Mouse (Mus musculus) embryonic facial prominence, embryonic 11.5 days (tissue): ENCODE results near the gene Mrgpra6. TPM values are rescaled to one million over a fixed set of nuclear protein-coding genes. Genes with fewer than 3 reads are reported as not detected.
A peak's percentile ranks its signal among the peaks of the same experiment; 100 is the strongest.

Experiments used
- ATAC-seq: fragments of 200-750 bp; cut with Nextera tagmentation; replicated peaks from 2 replicates; pipeline ENCODE4 v1.8.0; 2017; ENCODE audit warnings: low read depth; ENCODE audit not compliant: insufficient number of reproducible peaks, low FRiP score, low TSS enrichment
- DNase-seq: peaks from one replicate; pipeline ENCODE4 v3.0.0-alpha.2; 2015; ENCODE audit warnings: low spot score
- H3K27ac ChIP-seq: fragments of 300-500 bp; sonication (generic); replicated peaks from 2 replicates; pipeline ENCODE4 v1.5.1; 2014; ENCODE audit warnings: mild to moderate bottlenecking, low read depth, low read length, control low read depth
- H3K27me3 ChIP-seq: fragments of 300-500 bp; sonication (generic); 2 replicates; pipeline ENCODE4 v1.6.1; 2014; ENCODE audit warnings: mild to moderate bottlenecking, low read length, moderate library complexity, mixed read lengths; ENCODE audit not compliant: control insufficient read depth, insufficient read depth
- H3K36me3 ChIP-seq: fragments of 300-500 bp; sonication (generic); replicated peaks from 2 replicates; pipeline ENCODE4 v1.6.1; 2014; ENCODE audit warnings: low read depth, mild to moderate bottlenecking, low read length, moderate library complexity, mixed read lengths; ENCODE audit not compliant: control insufficient read depth, insufficient read depth
- H3K4me1 ChIP-seq: fragments of 300-500 bp; sonication (generic); 2 replicates; pipeline ENCODE4 v1.6.1; 2014; ENCODE audit warnings: low read length, mixed read lengths; ENCODE audit not compliant: control insufficient read depth, insufficient read depth
- H3K4me2 ChIP-seq: fragments of 300-500 bp; sonication (generic); 2 replicates; pipeline ENCODE4 v1.6.1; 2014; ENCODE audit warnings: low read depth, mild to moderate bottlenecking, control low read depth, low read length, moderate library complexity
- H3K4me3 ChIP-seq: fragments of 300-500 bp; sonication (generic); 2 replicates; pipeline ENCODE4 v1.5.1; 2014; ENCODE audit warnings: low read depth, low read length, control low read depth
- H3K9ac ChIP-seq: fragments of 300-500 bp; sonication (generic); replicated peaks from 2 replicates; pipeline ENCODE4 v1.6.1; 2014; ENCODE audit warnings: mild to moderate bottlenecking, control low read depth, low read length
- H3K9me3 ChIP-seq: fragments of 300-500 bp; sonication (generic); replicated peaks from 2 replicates; pipeline ENCODE4 v1.6.1; 2016; ENCODE audit warnings: mild to moderate bottlenecking, low read length, inconsistent platforms, mixed read lengths; ENCODE audit not compliant: control insufficient read depth
- WGBS: fragments of 180-500 bp; shearing (Covaris S2); extraction: QIAGEN DNeasy Blood & Tissue Kit; methylation state at CpG from one replicate; pipeline ENCODE4 v1.1.7; 2014; 5-methylcytosine and 5-hydroxymethylcytosine counted together
- polyA plus RNA-seq: library from polyadenylated mRNA; unstranded; fragments of >200 nt; fragmentation: Nextera tagmentation; extraction: Ambion mirVana; gene quantifications from 2 replicates; pipeline ENCODE4 v1.2.1, GENCODE M21; 2014

Gene Mrgpra6
- polyA plus RNA-seq, 1 experiment from 2014 or later = not detected

GRCm38 (mm10) chr7:47157743-47158142 lies 47.0 kb downstream of the Mrgpra6 start:
- Histone ChIP-seq H3K4me1 (no peaks in the 10 kb centered on the region), H3K36me3 (no peaks in the 10 kb centered on the region), H3K4me3 (no peak overlapping the region), H3K9me3 (no peaks in the 10 kb centered on the region), H3K27me3 (no peaks in the 10 kb centered on the region), H3K9ac (no peak overlapping the region), H3K4me2 (no peak overlapping the region), H3K27ac (no peak overlapping the region)
- no peak for ATAC-seq
- WGBS = 83% methylated on average over 9 of the region's 9 CpGs
- DNase-seq = no peak

DNA sequence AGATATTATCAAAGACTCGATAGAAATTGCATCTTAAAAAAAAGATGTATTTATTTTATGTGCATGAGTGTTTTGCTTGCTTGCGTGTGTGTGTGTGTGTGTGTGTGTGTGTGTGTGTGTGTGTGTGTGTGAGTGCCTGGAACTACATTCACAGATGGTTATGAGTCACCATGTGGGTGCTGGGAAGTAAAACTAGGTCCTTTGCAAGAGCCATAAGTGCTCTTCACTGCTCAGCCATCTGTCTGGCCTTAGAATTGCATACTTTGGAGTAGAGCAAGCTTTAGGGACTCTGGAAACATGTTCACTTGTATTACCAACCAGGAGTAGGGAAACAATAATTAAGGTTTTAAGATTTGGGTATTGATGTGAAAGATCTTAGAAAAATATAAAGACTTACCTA lies 48.9 kb downstream of the Mrgpra6 start:
- no peaks in the 10 kb centered on the region for H3K36me3 ChIP-seq
- H3K9me3 ChIP-seq = no peaks in the 10 kb centered on the region
- WGBS = 77% methylated on average over 2 of the region's 2 CpGs

GRCm38 (mm10) chr7:47155396-47155795 lies 49.3 kb downstream of the Mrgpra6 start:
- WGBS = 90% methylated on average over 4 of the region's 4 CpGs
- Histone ChIP-seq H3K27ac (no peak overlapping the region), H3K4me1 (no peaks in the 10 kb centered on the region), H3K4me2 (no peak overlapping the region), H3K27me3 (no peaks in the 10 kb centered on the region), H3K36me3 (no peaks in the 10 kb centered on the region), H3K4me3 (no peak overlapping the region), H3K9me3 (no peaks in the 10 kb centered on the region), H3K9ac (no peak overlapping the region)
- no peak for ATAC-seq
- DNase-seq = no peak

More for the DNA sequence above, 48.9 kb downstream of the Mrgpra6 start:
- Histone ChIP-seq H3K4me1 (no peaks in the 10 kb centered on the region), H3K9ac (no peak overlapping the region), H3K27me3 (no peaks in the 10 kb centered on the region), H3K4me2 (no peak overlapping the region), H3K27ac (no peak overlapping the region), H3K4me3 (no peak overlapping the region)
- ATAC-seq = no peak
- DNase-seq = no peak

GRCm38 (mm10) chr7:47150420-47151061 lies 54.2 kb downstream of the Mrgpra6 start:
- Histone ChIP-seq H3K36me3 (no peaks in the 10 kb centered on the region), H3K9ac (no peak overlapping the region), H3K27me3 (no peaks in the 10 kb centered on the region), H3K4me3 (no peak overlapping the region), H3K4me2 (no peak overlapping the region), H3K27ac (no peak overlapping the region), H3K4me1 (no peaks in the 10 kb centered on the region), H3K9me3 (no peaks in the 10 kb centered on the region)
- ATAC-seq (no peak), DNase-seq (peak; percentile 71)
- WGBS = 16% methylated on average over 11 of the region's 11 CpGs

DNA sequence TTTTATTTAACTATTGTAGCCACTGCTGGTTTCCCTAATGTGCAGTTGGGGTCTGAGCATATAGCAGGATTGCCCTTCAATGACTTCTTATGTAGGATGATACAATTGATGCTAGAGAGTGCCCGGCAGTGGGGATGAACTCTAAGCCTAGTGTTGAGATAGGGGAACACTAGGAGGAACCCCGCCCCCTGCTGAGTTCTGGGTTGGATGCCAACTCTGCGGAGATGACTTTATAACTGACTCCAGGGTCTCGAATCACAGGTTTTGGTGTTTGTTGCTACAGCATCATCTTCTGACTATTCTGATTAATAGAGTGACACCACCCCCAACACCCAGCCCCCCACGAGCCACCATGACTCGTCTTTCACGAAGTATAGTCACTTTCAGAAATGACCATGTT lies 56.4 kb downstream of the Mrgpra6 start:
- no peak for DNase-seq
- H3K4me1 ChIP-seq = no peaks in the 10 kb centered on the region
- no peak overlapping the region for H3K9ac ChIP-seq
- WGBS = 83% methylated on average over 7 of the region's 7 CpGs
- no peak overlapping the region for H3K27ac ChIP-seq
- ATAC-seq = no peak
- no peaks in the 10 kb centered on the region for H3K36me3 ChIP-seq
- no peak overlapping the region for H3K4me3 ChIP-seq
- no peaks in the 10 kb centered on the region for H3K27me3 ChIP-seq
- no peak overlapping the region for H3K4me2 ChIP-seq
- no peaks in the 10 kb centered on the region for H3K9me3 ChIP-seq

DNA sequence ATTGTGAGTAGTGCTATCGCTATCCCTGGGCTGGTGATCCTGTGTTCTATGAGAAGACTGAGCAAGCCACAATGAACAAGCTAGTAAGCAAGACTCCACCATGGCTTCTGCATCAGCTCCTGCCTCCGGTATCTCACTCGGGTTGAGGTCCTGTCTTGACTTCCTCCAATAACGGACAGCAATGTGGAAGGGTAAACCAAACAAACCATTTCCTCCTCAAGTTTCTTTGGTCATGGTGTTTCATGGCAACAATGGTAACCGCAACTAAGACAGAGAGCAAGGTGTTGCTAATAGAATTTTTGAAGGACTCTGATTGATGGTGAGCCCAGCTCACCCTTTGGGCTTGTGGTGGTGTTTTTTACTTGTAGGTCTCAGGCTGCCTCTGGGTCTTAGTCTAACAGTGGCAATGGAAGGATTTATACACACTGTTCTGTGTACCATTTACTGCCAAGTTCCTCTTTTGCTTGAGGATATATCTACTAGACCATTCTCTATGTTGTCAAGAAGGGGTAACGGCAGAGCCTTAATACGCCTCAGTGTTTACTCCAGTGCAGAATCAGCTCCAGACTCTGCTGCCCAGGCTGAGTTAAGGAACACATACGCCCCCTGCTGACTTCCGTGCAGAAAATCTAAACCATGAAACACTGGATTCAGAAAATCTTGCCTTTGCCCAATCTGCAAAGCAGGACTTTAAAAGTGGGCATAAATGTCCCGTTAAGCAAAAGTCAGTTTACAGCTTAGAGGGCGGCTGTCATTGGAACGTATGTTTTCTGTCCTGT lies 58.5 kb downstream of the Mrgpra6 start:
- Histone ChIP-seq H3K27me3 (no peaks in the 10 kb centered on the region), H3K27ac (no peak overlapping the region), H3K9me3 (no peaks in the 10 kb centered on the region), H3K4me3 (no peak overlapping the region), H3K36me3 (no peaks in the 10 kb centered on the region), H3K4me1 (no peaks in the 10 kb centered on the region), H3K9ac (no peak overlapping the region), H3K4me2 (no peak overlapping the region)
- 63% methylated on average over 12 of the region's 12 CpGs for WGBS
- ATAC-seq (no peak), DNase-seq (peak; percentile 36)

- Histone ChIP-seq H3K9ac (no peak overlapping the region), H3K27ac (no peak overlapping the region), H3K27me3 (no peaks in the 10 kb centered on the region), H3K4me2 (no peak overlapping the region), H3K4me1 (no peaks in the 10 kb centered on the region), H3K4me3 (no peak overlapping the region), H3K9me3 (no peaks in the 10 kb centered on the region), H3K36me3 (no peaks in the 10 kb centered on the region)
- 50% methylated on average over 6 of the region's 6 CpGs for WGBS
- DNase-seq = no peak
- ATAC-seq = no peak
Measured at GRCm38 (mm10) chr7:47144299-47144698, 60.4 kb downstream of the Mrgpra6 start.

- 79% methylated on average over 8 of the region's 8 CpGs for WGBS
Measured at GRCm38 (mm10) chr7:47139823-47140325, 64.8 kb downstream of the Mrgpra6 start.

More at GRCm38 (mm10) chr7:47139823-47140325, 64.8 kb downstream of the Mrgpra6 start:
- no peak for DNase-seq
- H3K36me3 ChIP-seq = no peaks in the 10 kb centered on the region
- H3K9me3 ChIP-seq = no peaks in the 10 kb centered on the region
- no peaks in the 10 kb centered on the region for H3K4me1 ChIP-seq
- no peak overlapping the region for H3K4me2 ChIP-seq
- no peaks in the 10 kb centered on the region; the same call in 1 of the 2 replicates for H3K27me3 ChIP-seq
- ATAC-seq = no peak
- H3K4me3 ChIP-seq = no peak overlapping the region
- H3K9ac ChIP-seq = no peak overlapping the region
- H3K27ac ChIP-seq = no peak overlapping the region
